Mouse (Mus musculus): ENCODE data around the gene Ash1l. TPM values are rescaled to one million over a fixed set of nuclear protein-coding genes. Genes with fewer than 3 reads are reported as not detected.
A peak's percentile ranks its signal among the peaks of the same experiment; 100 is the strongest.
"Not testable (repeated sequence)": the region's sequence is repeated elsewhere in the genome, so short reads cannot be mapped to it uniquely, and the experiment has no call there.

The Ash1l gene
- total and polyA plus RNA-seq, 2 experiments from 2014 or later, result 15.8 to 25.0 TPM

GRCm38 (mm10) chr3:88983921-88984381, 33.5 kb downstream of the Ash1l start:
- ATAC-seq (ENCODE audit: low FRiP score), result no peak
- Histone ChIP-seq H3K9ac (replicated peaks; ENCODE audit: low read length, poor library complexity, severe bottlenecking) (no peak overlapping the region), H3K9me3 (ENCODE audit: low read length) (no peaks in the 10 kb centered on the region), H3K27me3 (ENCODE audit: insufficient read depth, low read length) (no peaks in the 10 kb centered on the region), H3K4me1 (ENCODE audit: insufficient read depth, low read length) (no peaks in the 10 kb centered on the region), H3K4me3 (ENCODE audit: low read depth, low read length) (no peak overlapping the region), H3K36me3 (ENCODE audit: insufficient read depth, low read length) (peaks cover 6% of the 10 kb centered on the region; the same call in 1 of the 2 replicates), H3K27ac (ENCODE audit: low read depth, low read length) (no peak overlapping the region), H3K4me2 (ENCODE audit: low read depth, low read length, poor library complexity, severe bottlenecking) (no peak overlapping the region)
- 48% methylated on average over 4 of the region's 4 CpGs for WGBS
- DNase-seq (ENCODE audit: low spot score), result peak; percentile 54
- TF ChIP-seq CTCF (IDR thresholded peaks at IDR 0.05), result no peak

- TF ChIP-seq CTCF (IDR thresholded peaks at IDR 0.05), result no peak
- Histone ChIP-seq H3K4me2 (ENCODE audit: low read depth, low read length, poor library complexity, severe bottlenecking) (no peak overlapping the region), H3K9ac (replicated peaks; ENCODE audit: low read length, poor library complexity, severe bottlenecking) (no peak overlapping the region), H3K36me3 (ENCODE audit: insufficient read depth, low read length) (peaks cover 4% of the 10 kb centered on the region; the same call in 1 of the 2 replicates), H3K4me1 (ENCODE audit: insufficient read depth, low read length) (no peaks in the 10 kb centered on the region), H3K27me3 (ENCODE audit: insufficient read depth, low read length) (no peaks in the 10 kb centered on the region), H3K9me3 (ENCODE audit: low read length) (no peaks in the 10 kb centered on the region), H3K4me3 (ENCODE audit: low read depth, low read length) (no peak overlapping the region), H3K27ac (ENCODE audit: low read depth, low read length) (no peak overlapping the region)
- 82% methylated on average over 2 of the region's 2 CpGs for WGBS
- DNase-seq (ENCODE audit: low spot score) (no peak), ATAC-seq (ENCODE audit: low FRiP score) (no peak)
Measured at GRCm38 (mm10) chr3:88992793-88993192, 42.4 kb downstream of the Ash1l start.

DNA sequence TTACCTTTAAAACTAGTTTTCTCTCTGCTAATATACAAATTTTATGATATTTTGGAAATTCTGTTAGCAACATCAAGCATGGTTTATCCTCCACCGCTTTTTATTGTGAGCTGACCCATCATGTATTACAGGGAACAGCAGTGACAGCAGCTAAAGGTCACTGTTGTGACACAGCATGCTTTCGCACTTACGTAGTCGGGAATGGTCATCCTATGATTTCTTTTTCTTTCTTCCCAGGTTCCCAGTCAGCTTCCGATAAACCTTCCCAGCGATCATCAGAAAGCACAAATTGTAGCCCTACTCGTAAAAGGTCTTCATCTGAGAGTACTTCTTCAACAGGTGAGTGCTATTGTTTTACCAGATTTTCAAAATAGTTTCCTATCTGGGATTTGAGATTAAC, 51.1 kb downstream of the Ash1l start:
- Histone ChIP-seq H3K4me2 (ENCODE audit: low read depth, low read length, poor library complexity, severe bottlenecking) (no peak overlapping the region), H3K4me1 (ENCODE audit: insufficient read depth, low read length) (no peaks in the 10 kb centered on the region), H3K4me3 (ENCODE audit: low read depth, low read length) (no peak overlapping the region), H3K9me3 (ENCODE audit: low read length) (no peaks in the 10 kb centered on the region), H3K27ac (ENCODE audit: low read depth, low read length) (no peak overlapping the region), H3K27me3 (ENCODE audit: insufficient read depth, low read length) (no peaks in the 10 kb centered on the region), H3K9ac (replicated peaks; ENCODE audit: low read length, poor library complexity, severe bottlenecking) (no peak overlapping the region), H3K36me3 (ENCODE audit: insufficient read depth, low read length) (peaks cover 5% of the 10 kb centered on the region; the same call in 1 of the 2 replicates)
- DNase-seq (ENCODE audit: low spot score) (no peak), ATAC-seq (ENCODE audit: low FRiP score) (no peak)
- 95% methylated on average over 7 of the region's 7 CpGs for WGBS
- no peak for TF ChIP-seq CTCF (IDR thresholded peaks at IDR 0.05)

GRCm38 (mm10) chr3:89030896-89031295, 80.5 kb downstream of the Ash1l start:
- H3K4me2 ChIP-seq (ENCODE audit: low read depth, low read length, poor library complexity, severe bottlenecking); ATAC-seq (ENCODE audit: low FRiP score); H3K4me3 ChIP-seq (ENCODE audit: low read depth, low read length); H3K27me3 ChIP-seq (ENCODE audit: insufficient read depth, low read length); H3K9ac ChIP-seq (replicated peaks; ENCODE audit: low read length, poor library complexity, severe bottlenecking); DNase-seq (ENCODE audit: low spot score); H3K27ac ChIP-seq (ENCODE audit: low read depth, low read length); H3K9me3 ChIP-seq (ENCODE audit: low read length); H3K4me1 ChIP-seq (ENCODE audit: insufficient read depth, low read length): not testable (repeated sequence)
- TF ChIP-seq CTCF (IDR thresholded peaks at IDR 0.05), result peak; percentile 57
- H3K36me3 ChIP-seq (ENCODE audit: insufficient read depth, low read length), result peaks cover 36% of the 10 kb centered on the region
- 97% methylated on average over 5 of the region's 5 CpGs for WGBS

DNA sequence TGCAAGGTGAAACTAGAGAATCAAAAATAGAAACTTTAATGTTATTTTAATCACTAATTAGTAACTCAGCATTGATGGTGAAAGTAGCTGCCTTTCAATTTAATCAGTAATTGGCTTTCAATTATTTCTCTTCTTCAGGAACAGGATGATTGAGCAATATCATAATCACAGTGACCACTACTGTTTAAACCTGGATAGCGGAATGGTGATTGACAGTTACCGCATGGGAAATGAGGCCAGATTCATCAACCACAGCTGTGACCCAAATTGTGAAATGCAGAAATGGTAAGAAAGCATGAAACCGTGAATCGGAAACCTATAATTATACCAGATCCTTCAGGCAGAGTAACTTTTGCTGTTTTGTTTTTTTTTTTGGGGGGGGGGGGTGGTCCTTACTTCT, 92.9 kb downstream of the Ash1l start:
- Histone ChIP-seq H3K4me2 (ENCODE audit: low read depth, low read length, poor library complexity, severe bottlenecking) (no peak overlapping the region), H3K27ac (ENCODE audit: low read depth, low read length) (no peak overlapping the region), H3K4me1 (ENCODE audit: insufficient read depth, low read length) (no peaks in the 10 kb centered on the region), H3K9ac (replicated peaks; ENCODE audit: low read length, poor library complexity, severe bottlenecking) (no peak overlapping the region), H3K27me3 (ENCODE audit: insufficient read depth, low read length) (no peaks in the 10 kb centered on the region), H3K9me3 (ENCODE audit: low read length) (no peaks in the 10 kb centered on the region), H3K36me3 (ENCODE audit: insufficient read depth, low read length) (peaks cover 62% of the 10 kb centered on the region), H3K4me3 (ENCODE audit: low read depth, low read length) (no peak overlapping the region)
- WGBS, result 96% methylated on average over 4 of the region's 4 CpGs
- ATAC-seq (ENCODE audit: low FRiP score) (no peak), DNase-seq (ENCODE audit: low spot score) (no peak)
- no peak for TF ChIP-seq CTCF (IDR thresholded peaks at IDR 0.05)

GRCm38 (mm10) chr3:89058361-89058760, 107.9 kb downstream of the Ash1l start:
- Histone ChIP-seq H3K4me3 (ENCODE audit: low read depth, low read length) (no peak overlapping the region), H3K27me3 (ENCODE audit: insufficient read depth, low read length) (no peaks in the 10 kb centered on the region), H3K9me3 (ENCODE audit: low read length) (no peaks in the 10 kb centered on the region), H3K27ac (ENCODE audit: low read depth, low read length) (no peak overlapping the region), H3K4me2 (ENCODE audit: low read depth, low read length, poor library complexity, severe bottlenecking) (no peak overlapping the region), H3K9ac (replicated peaks; ENCODE audit: low read length, poor library complexity, severe bottlenecking) (no peak overlapping the region), H3K4me1 (ENCODE audit: insufficient read depth, low read length) (no peaks in the 10 kb centered on the region), H3K36me3 (ENCODE audit: insufficient read depth, low read length) (peaks cover 53% of the 10 kb centered on the region)
- TF ChIP-seq CTCF (IDR thresholded peaks at IDR 0.05), result no peak
- ATAC-seq (ENCODE audit: low FRiP score), result no peak
- DNase-seq (ENCODE audit: low spot score), result no peak
- 97% methylated on average over 9 of the region's 9 CpGs for WGBS

Data from midbrain, postnatal 0 days (tissue).